Mouse (Mus musculus) c-Kit-negative CD71-positive TER-119-positive erythroid progenitor cells, embryonic 14.5 days (primary cell): ENCODE data around the gene Cep162.

ENCODE experiments used
- DNase-seq: peaks from one replicate; pipeline ENCODE4 v3.0.0-alpha.2; 2013; ENCODE audit warnings: low read depth, low spot score

Cep162 gene

DNA sequence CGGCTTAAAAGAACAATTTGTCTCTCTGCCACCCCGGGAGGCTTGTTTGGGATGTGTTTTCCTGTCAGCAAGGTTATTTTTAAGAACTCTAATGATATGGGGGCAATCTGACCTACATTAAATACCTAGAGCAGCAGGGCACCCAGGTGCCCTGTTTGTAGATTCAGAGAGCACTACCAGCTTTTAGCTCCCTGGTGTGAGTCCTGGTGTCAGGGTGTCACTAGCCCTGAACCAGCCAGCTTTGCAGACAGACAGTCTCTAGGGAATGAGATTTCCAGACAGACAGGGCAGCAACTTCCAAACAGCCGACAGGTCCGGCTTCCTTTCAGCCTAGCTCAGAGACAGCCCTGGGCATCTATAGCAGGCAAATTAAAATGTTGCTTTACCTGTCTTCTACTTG is 92.8 kb downstream of the Cep162 start:
- DNase-seq, result no peak

DNA sequence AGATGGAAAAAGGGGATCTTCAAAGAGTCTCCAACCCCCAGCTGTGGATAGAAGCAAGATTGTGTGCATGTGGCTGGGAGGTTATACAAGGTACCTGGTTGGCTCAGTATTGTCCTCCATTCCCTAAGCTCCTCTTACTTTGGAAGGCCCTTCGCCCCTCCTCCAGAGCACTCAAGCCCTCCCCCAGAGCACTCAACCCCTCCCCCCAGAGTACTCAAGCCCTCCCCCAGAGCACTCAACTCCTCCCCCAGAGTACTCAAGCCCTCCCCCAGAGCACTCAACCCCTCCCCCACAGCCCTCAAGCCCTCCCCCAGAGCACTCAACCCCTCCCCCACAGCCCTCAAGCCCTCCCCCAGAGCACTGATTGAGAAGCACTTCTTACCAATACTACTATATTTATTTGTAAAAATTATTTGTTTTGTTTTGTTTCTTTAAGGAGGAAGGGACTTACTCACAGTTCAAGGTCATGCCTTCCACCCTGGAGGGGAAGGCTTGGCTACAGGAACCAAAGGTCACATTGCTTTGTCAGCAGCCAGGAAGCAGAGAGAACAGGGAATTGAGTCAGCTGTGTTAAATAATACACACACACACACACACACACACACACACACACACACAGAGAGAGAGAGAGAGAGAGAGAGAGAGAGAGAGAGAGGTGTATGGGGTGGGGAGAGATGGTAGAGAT is 102.6 kb downstream of the Cep162 start:
- no peak for DNase-seq

DNA sequence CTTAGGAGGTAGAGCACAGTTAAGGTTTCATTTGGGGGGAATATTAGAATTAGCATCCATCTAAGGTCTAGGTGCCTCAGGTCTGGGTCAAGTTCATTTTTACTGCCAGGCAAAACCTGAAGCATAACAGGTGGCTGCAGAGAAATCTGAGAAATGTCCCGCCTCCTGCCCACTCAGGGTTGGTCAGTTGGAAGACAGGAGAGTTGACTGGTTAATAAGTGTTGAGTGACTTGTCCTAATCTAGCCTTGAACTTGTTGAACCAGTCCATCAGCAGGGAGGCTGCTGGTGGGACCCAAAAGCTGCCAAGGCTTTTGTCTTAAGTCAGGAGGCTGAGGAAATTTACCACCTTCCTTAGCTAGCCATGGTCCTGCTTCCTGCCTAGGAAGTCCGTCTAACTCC is 107.4 kb downstream of the Cep162 start:
- DNase-seq, result no peak

DNA sequence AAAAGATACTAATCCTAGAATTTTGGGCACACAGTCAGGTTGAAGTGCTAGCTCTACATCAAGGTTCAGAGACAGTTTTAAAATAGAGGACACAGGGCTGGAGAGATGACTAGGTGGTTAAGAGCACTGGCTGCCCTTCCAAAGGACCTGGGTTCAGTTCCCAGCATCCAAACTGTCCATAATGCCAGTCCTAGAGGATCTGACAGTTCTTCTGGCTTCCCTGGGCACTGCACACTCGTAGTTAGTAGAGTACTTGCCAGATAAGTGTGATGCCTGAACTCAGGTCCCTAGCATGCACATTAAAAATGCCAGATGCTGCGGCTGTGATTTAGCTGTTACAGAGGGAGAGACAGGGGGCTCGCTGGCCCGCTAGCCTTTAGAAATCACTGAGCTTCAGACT is 108.9 kb downstream of the Cep162 start:
- DNase-seq, result no peak

DNA sequence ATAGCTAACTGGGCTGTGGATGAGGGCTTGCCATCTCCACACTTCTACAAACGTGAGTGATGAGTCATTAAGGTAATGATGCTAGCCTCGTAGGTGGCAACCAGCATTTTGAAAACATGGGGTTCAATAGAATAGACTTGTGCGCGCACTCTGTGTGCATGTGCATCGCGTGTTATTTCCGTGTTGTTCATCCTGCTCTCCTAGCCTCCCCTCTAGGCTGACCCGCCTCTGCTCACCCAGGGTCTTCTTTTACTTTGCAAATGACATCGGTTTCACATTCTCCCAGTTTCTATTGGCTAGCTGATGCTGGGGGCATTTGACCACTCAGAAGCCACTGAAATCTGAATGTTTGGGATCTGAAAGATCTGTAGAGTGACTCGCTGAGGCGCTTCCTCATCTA is 109.7 kb downstream of the Cep162 start:
- no peak for DNase-seq

DNA sequence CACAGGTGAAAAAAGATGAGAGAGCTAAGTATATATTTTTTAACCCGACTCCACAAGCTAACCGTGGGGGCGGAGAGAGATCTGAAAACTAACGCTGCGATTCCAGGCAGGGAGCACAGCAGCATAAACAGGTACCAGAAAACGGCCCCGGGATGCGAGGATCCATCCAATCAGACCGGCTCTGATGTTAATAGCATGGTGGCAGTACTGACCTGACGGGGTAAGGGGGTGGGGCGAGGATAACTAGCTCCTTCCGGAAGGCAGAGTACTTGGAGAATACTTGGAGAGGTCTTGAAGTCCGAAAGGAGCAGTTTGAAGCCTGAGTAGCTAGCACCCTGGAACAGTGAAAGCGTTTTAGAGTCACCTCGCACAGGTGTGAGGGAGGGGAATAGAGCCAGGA is 110.2 kb downstream of the Cep162 start:
- no peak for DNase-seq

DNA sequence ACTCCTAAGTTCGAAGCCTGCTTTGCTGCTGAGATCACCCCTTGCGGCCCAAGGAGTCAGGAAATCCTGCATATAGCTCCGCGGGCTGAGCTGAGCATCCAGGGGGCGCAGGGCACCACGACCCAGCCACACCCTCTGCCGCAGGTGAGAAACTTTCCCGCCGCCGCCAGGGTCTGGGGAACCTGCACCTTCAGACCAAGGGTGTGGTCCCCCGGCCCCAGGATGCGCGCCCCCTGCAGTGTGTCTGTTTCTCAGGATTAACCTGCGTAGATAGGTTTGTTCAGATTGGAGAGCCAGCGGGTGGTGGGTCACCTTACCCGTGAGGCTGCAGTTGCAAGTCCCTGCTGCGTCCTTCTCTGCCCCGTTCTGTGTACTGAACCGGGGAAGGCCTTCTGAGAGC is 110.8 kb downstream of the Cep162 start:
- no peak for DNase-seq

DNA sequence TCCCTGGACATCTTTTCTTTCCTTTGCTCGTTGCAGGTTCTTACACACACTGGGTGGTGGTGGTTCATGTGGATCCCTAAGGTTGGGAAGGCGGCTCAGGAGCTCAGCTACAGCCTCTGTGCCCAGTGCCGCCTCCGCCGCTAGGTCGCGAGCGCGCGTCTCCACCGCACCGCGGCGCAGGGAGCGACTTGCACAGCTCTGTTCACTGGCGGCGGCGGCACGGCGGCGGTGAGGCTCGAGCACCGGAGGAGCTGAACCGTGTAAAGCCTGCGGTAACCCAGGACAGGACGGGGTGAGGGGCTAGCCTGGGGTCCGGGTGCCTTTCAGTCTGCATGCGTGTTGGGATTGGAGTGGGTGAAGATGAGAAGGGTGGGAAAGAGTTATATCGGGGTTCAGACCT is 111.2 kb downstream of the Cep162 start, which contains the start of gene Mrap2:
Mrap2 (plus strand) TSS at position 201 of the 400 bp plus-strand sequence.
- no peak for DNase-seq

DNA sequence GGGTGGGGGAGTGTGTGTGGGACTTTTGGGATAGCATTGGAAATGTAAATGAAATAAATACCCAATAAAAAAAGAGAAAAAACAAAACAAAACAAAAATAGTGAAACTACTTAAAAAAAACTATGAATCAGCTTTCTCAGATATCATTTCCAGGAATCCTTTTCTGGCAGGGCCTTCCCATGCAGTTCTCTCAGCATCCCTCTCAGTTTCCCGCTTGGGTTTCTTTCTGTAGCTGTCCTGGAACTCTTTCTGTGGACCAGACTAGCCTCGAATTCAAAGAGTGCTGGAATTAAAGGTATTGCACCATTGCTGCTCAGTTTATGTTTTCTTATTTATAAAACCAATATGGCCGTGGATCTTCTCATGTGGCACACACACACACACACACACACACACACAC is 112.3 kb downstream of the Cep162 start:
- no peak for DNase-seq
